Mouse (Mus musculus) liver, embryonic 11.5 days (tissue): ENCODE measurements around the gene Ugt2b35. TPM values are rescaled to one million over a fixed set of nuclear protein-coding genes. Genes with fewer than 3 reads are reported as not detected.

Experiments
- polyA plus RNA-seq: library from polyadenylated mRNA; unstranded; fragments of >200 nt; fragmentation: Nextera tagmentation; extraction: Ambion mirVana; gene quantifications from 2 replicates; pipeline ENCODE4 v1.2.1, GENCODE M21; 2014

Gene Ugt2b35
- polyA plus RNA-seq, 1 experiment from 2014 or later: 0.38 TPM

Other genes with a start within 250 kb of the Ugt2b35 start
- 34.3 and 42.5 TPM in 2 replicates for gene Ythdc1, start 196.6 kb upstream of the Ugt2b35 start, polyA plus RNA-seq
- gene Ugt2b34, start 93.9 kb upstream of the Ugt2b35 start, polyA plus RNA-seq: 20.1 and 21.9 TPM in 2 replicates
- 0.12 TPM in 1 of 2 replicates, not detected in the other for gene Ugt2b1, start 74.3 kb upstream of the Ugt2b35 start, polyA plus RNA-seq
- 1.5 and 1.8 TPM in 2 replicates for gene Ugt2b36, start 91.7 kb downstream of the Ugt2b35 start, polyA plus RNA-seq
- 1.4 and 2.1 TPM in 2 replicates for gene Ugt2b5, start 139.5 kb downstream of the Ugt2b35 start, polyA plus RNA-seq